ENCODE assay signal across 8 mouse cellular contexts in genomic region chr4:109657851-109658500, GRCm38 (mm10). TPM values are rescaled to one million over a fixed set of nuclear protein-coding genes. Genes with fewer than 3 reads are reported as not detected.
DNase-seq lines count a peak whose midpoint lies in the region; ATAC-seq and TF ChIP-seq lines count a peak whose summit lies in the region.

No protein-coding gene starts in this region.

- peak overlapping the region; percentile 41 for H3K4me3 ChIP-seq in forebrain, postnatal 0 days (ENCODE audit: low read depth, low read length)
- peak overlapping the region; percentile 46 for H3K4me3 ChIP-seq in liver, embryonic 13.5 days (replicated peaks)

- no peak overlapping the region for H3K27ac ChIP-seq in forebrain, postnatal 0 days (ENCODE audit: low read depth, low read length)
- no peak overlapping the region for H3K27ac ChIP-seq in liver, embryonic 13.5 days

- H3K4me2 ChIP-seq in forebrain, postnatal 0 days (ENCODE audit: low read depth), result peak overlapping the region; percentile 94
- H3K4me2 ChIP-seq in liver, embryonic 13.5 days, result peak overlapping the region; percentile 65

- no peaks in the 10 kb centered on the region for H3K36me3 ChIP-seq in forebrain, postnatal 0 days (ENCODE audit: insufficient read depth)
- H3K36me3 ChIP-seq in liver, embryonic 13.5 days, result peaks cover 4% of the 10 kb centered on the region

- TF ChIP-seq CTCF in forebrain, postnatal 0 days (IDR thresholded peaks at IDR 0.05; ENCODE audit: low read depth), result no peak

- H3K9me3 ChIP-seq in forebrain, postnatal 0 days (ENCODE audit: low read length), result no peaks in the 10 kb centered on the region
- no peaks in the 10 kb centered on the region for H3K9me3 ChIP-seq in liver, embryonic 13.5 days (replicated peaks)

- H3K4me1 ChIP-seq in forebrain, postnatal 0 days (ENCODE audit: insufficient read depth), result no peaks in the 10 kb centered on the region
- peaks cover 14% of the 10 kb centered on the region for H3K4me1 ChIP-seq in liver, embryonic 13.5 days (replicated peaks)

- WGBS in forebrain, postnatal 0 days, result 5% methylated on average over 20 of the region's 20 CpGs
- WGBS in liver, embryonic 13.5 days (ENCODE audit: insufficient replicate concordance), result 3% methylated on average over 20 of the region's 20 CpGs

- DNase-seq in kidney, postnatal 10 days, result peak; percentile 6
- no peak for DNase-seq in kidney, adult 9 months
- peak; percentile 16 for DNase-seq in T-cell, adult 2 months (ENCODE audit: low spot score)
- peak; percentile 45 for DNase-seq in forebrain, postnatal 0 days
- DNase-seq in liver, embryonic 13.5 days, result no peak
- DNase-seq in retina, postnatal 1 day, result peak; percentile 38
- DNase-seq in left cerebral cortex, adult 18-20 months (ENCODE audit: low spot score in 2 of 2), result no peak
- DNase-seq in layer of hippocampus, adult 11-12 months (ENCODE audit: low spot score), result no peak

- H3K9ac ChIP-seq in forebrain, postnatal 0 days, result 0 out of 2 replicates have a peak overlapping the region, but pooled peaks have one; percentile 19
- no peak overlapping the region for H3K9ac ChIP-seq in liver, embryonic 13.5 days

- peaks cover 21% of the 10 kb centered on the region for H3K27me3 ChIP-seq in forebrain, postnatal 0 days (ENCODE audit: insufficient read depth, low read length)
- peaks cover 78% of the 10 kb centered on the region for H3K27me3 ChIP-seq in liver, embryonic 13.5 days

- peak; percentile 40; the same call in 1 of the 2 replicates for ATAC-seq in forebrain, postnatal 0 days
- ATAC-seq in liver, embryonic 13.5 days (ENCODE audit: low read depth), result no peak

RNA-seq across cellular contexts. Expression of gene Cdkn2c, which starts 9.0 kb away (rescaled TPM):
- total RNA-seq in forebrain, postnatal 0 days (2014; rRNA removed), result 10.8 and 13.4 TPM in 2 replicates
- polyA plus RNA-seq in forebrain, postnatal 0 days (2015; fragmentation: Nextera tagmentation; extraction: Ambion mirVana), result 5.6 and 6.4 TPM in 2 replicates
- polyA plus RNA-seq in liver, embryonic 13.5 days (2015; fragmentation: Nextera tagmentation; extraction: Ambion mirVana), result 13.2 and 16.2 TPM in 2 replicates
- total RNA-seq in left cerebral cortex, adult 18-20 months (2021), result 1 to 10 TPM; 2.6 to 3.2 TPM

RNA-seq across cellular contexts. Expression of gene Faf1, which starts 18.4 kb away (rescaled TPM):
- 54.2 and 55.2 TPM in 2 replicates for total RNA-seq in forebrain, postnatal 0 days (2014; rRNA removed)
- 28.0 and 33.3 TPM in 2 replicates for polyA plus RNA-seq in forebrain, postnatal 0 days (2015; fragmentation: Nextera tagmentation; extraction: Ambion mirVana)
- polyA plus RNA-seq in liver, embryonic 13.5 days (2015; fragmentation: Nextera tagmentation; extraction: Ambion mirVana), result 16.5 and 18.6 TPM in 2 replicates
- 10 to 100 TPM; 24.6 to 25.8 TPM for total RNA-seq in left cerebral cortex, adult 18-20 months (2021)

Comparison
In these comparisons a context has a peak if more than half of its experiments do, and no peak if none do; other contexts are left out.
1. DNase-seq: peak in kidney, postnatal 10 days (single experiment), T-cell, adult 2 months (single experiment), forebrain, postnatal 0 days (single experiment) and retina, postnatal 1 day (single experiment); none in kidney, adult 9 months (single experiment), liver, embryonic 13.5 days (single experiment), left cerebral cortex, adult 18-20 months (0 of 2) and layer of hippocampus, adult 11-12 months (single experiment).